Mouse (Mus musculus) hindbrain, embryonic 10.5 days (tissue): ENCODE results near the gene Rhpn2. TPM values are rescaled to one million over a fixed set of nuclear protein-coding genes. Genes with fewer than 3 reads are reported as not detected.
"Not testable (repeated sequence)": the region's sequence is repeated elsewhere in the genome, so short reads cannot be mapped to it uniquely, and the experiment has no call there.

Experiments
- DNase-seq: peaks from one replicate; pipeline ENCODE4 v3.0.0-alpha.2; 2017; ENCODE audit warnings: low spot score
- H3K27ac ChIP-seq: fragments of 300-500 bp; sonication (generic); 2 replicates; pipeline ENCODE4 v1.5.1; 2016; ENCODE audit warnings: mild to moderate bottlenecking, moderate library complexity
- H3K27me3 ChIP-seq: fragments of 300-500 bp; sonication (generic); 2 replicates; pipeline ENCODE4 v1.6.1; 2016; ENCODE audit warnings: mild to moderate bottlenecking; ENCODE audit not compliant: poor library complexity, insufficient read depth, severe bottlenecking
- H3K36me3 ChIP-seq: fragments of 300-500 bp; sonication (generic); 2 replicates; pipeline ENCODE4 v1.6.1; 2016; ENCODE audit warnings: mild to moderate bottlenecking, moderate library complexity
- H3K4me1 ChIP-seq: fragments of 300-500 bp; sonication (generic); replicated peaks from 2 replicates; pipeline ENCODE4 v1.6.1; 2016; ENCODE audit warnings: mild to moderate bottlenecking
- H3K4me3 ChIP-seq: fragments of 300-500 bp; sonication (generic); 2 replicates; pipeline ENCODE4 v1.5.1; 2016; ENCODE audit warnings: mild to moderate bottlenecking, moderate library complexity
- H3K9me3 ChIP-seq: fragments of 300-500 bp; sonication (generic); 2 replicates; pipeline ENCODE4 v1.6.1; 2016; ENCODE audit warnings: mild to moderate bottlenecking, moderate library complexity
- WGBS: fragments of 180-500 bp; shearing (Covaris S2); methylation state at CpG from one replicate; pipeline ENCODE4 v1.1.7; 2016; 5-methylcytosine and 5-hydroxymethylcytosine counted together
- polyA plus RNA-seq: library from polyadenylated mRNA; unstranded; fragments of >200 nt; fragmentation: Nextera tagmentation; extraction: Ambion mirVana; gene quantifications from 2 replicates; pipeline ENCODE4 v1.2.1, GENCODE M21; 2016

Gene Rhpn2
- polyA plus RNA-seq: 4.0 and 5.7 TPM in 2 replicates

- H3K27ac ChIP-seq: peak within 1 kb of the TSS; percentile 82
- WGBS: under 1% methylated on average over 52 of the region's 52 CpGs
- H3K36me3 ChIP-seq: no peaks in the 10 kb centered on the region
- H3K4me3 ChIP-seq: peak within 1 kb of the TSS; percentile 74
- H3K9me3 ChIP-seq: no peaks in the 10 kb centered on the region
- peak; percentile 100 for DNase-seq
- H3K4me1 ChIP-seq: peaks cover 32% of the 10 kb centered on the region
- H3K27me3 ChIP-seq: peaks cover 47% of the 10 kb centered on the region
These were observed at the start of gene Rhpn2 for GRCm38 (mm10) chr7:35333692-35334526. TSS of gene Rhpn2 (plus strand) at chr7:35334170.

DNA sequence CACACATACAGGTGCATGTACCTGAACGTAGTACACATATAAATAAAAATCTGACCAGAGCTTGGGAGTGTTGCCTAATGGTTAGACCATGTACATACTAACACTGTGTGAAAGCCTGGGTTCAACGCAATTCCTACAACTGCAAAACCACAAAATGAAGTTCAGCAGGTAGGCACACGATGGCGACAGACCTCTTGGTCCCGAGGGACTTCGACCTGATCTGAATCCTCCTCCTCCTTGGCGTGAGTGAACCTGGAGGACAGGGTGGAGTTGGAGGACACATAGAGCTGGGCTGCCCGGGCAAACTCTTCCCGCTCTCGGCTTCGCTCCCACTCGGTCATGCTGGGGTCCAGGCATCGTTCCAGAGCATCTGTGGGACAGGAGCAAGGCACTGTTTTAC lies 40.5 kb upstream of the Rhpn2 start:
- Histone ChIP-seq H3K27me3 (no peaks in the 10 kb centered on the region), H3K27ac (no peak overlapping the region), H3K9me3 (no peaks in the 10 kb centered on the region), H3K4me3 (no peak overlapping the region), H3K36me3 (peaks cover 97% of the 10 kb centered on the region), H3K4me1 (no peaks in the 10 kb centered on the region)
- DNase-seq: no peak
- 92% methylated on average over 13 of the region's 13 CpGs for whole genome bisulfite sequencing

DNA sequence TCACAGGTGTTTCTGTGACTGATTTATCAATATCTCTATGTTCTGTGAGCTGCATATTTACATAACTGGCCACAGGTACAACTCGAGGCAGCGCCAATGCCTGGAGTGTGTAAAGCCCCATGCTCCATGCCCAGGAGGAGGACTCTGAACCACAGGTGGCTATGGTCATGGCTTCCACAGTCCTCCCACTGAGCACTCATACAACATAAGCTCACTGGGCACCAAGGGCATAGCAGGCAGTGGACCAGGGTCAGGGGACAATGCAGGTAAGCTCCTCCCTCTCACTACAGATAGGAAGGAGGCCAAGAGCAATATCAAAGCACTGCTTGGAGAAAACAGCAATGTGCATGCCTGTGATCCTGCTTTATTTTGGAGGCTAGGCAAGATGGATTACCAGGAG lies 38.3 kb upstream of the Rhpn2 start:
- no peaks in the 10 kb centered on the region for H3K9me3 ChIP-seq
- no peaks in the 10 kb centered on the region for H3K27me3 ChIP-seq
- 92% methylated on average over 2 of the region's 2 CpGs for WGBS
- H3K4me3 ChIP-seq: no peak overlapping the region
- DNase-seq: no peak
- H3K27ac ChIP-seq: no peak overlapping the region
- H3K4me1 ChIP-seq: peaks cover 5% of the 10 kb centered on the region; the same call in 1 of the 2 replicates
- peaks cover 94% of the 10 kb centered on the region for H3K36me3 ChIP-seq

- Histone ChIP-seq H3K4me3 (no peak overlapping the region), H3K9me3 (no peaks in the 10 kb centered on the region), H3K36me3 (peaks cover 94% of the 10 kb centered on the region), H3K4me1 (peaks cover 5% of the 10 kb centered on the region; the same call in 1 of the 2 replicates), H3K27me3 (no peaks in the 10 kb centered on the region), H3K27ac (no peak overlapping the region)
- no peak for DNase-seq
- WGBS: 92% methylated on average over 5 of the region's 5 CpGs
These were observed 36.1 kb upstream of the Rhpn2 start for GRCm38 (mm10) chr7:35297886-35298285.

DNA sequence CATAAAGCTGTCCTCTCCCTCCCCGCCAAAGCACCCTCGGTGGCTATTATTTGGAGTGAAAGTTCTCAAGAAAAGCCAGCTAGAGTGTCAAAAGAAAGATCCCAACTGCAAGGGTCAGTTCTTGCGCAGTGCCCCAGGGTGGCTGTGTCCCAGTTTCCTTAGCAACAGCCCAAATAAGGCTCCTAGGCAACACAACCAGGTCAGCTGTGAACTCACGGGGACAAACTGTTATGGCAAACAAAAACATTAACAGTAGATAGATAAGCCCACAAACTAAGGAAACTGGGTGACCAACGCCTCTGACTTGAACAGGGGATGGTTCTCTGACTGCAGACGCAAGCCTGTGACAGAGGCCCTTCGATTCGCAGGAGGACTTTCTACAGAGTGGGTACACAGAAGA lies 34.3 kb upstream of the Rhpn2 start:
- Histone ChIP-seq H3K4me3 (no peak overlapping the region), H3K36me3 (peaks cover 94% of the 10 kb centered on the region), H3K9me3 (no peaks in the 10 kb centered on the region), H3K4me1 (peaks cover 5% of the 10 kb centered on the region; the same call in 1 of the 2 replicates), H3K27me3 (no peaks in the 10 kb centered on the region), H3K27ac (0 out of 2 replicates have a peak overlapping the region, but pooled peaks have one; percentile 5)
- WGBS: 68% methylated on average over 8 of the region's 8 CpGs
- no peak for DNase-seq

DNA sequence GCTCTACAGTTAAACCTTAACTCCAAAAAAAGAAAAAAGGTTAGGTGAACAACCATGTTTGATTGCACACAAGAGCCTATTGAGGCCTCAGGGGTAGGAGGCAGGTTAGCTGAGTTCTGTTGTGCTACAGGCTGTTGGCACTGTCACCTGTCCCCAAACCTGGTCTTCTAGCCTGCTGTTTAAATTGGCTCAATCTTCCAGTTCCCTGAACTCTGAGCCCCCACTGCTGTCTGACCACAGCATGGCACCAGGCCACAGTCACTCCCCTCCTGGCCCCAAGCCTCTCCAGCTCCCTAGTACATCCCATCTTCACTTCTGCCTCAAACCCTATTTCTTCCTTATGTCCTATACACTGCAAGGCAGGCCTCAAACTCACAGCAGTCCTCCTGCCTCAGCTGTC lies 33.2 kb upstream of the Rhpn2 start:
- peaks cover 94% of the 10 kb centered on the region for H3K36me3 ChIP-seq
- no peak for DNase-seq

GRCm38 (mm10) chr7:35311214-35311613 lies 22.8 kb upstream of the Rhpn2 start:
- Histone ChIP-seq H3K4me3 (no peak overlapping the region), H3K4me1 (peaks cover 7% of the 10 kb centered on the region; the same call in 1 of the 2 replicates), H3K9me3 (no peaks in the 10 kb centered on the region), H3K27ac (no peak overlapping the region), H3K27me3 (no peaks in the 10 kb centered on the region), H3K36me3 (peaks cover 50% of the 10 kb centered on the region)
- 94% methylated on average over 3 of the region's 3 CpGs for WGBS
- no peak for DNase-seq

More for the DNA sequence above, 33.2 kb upstream of the Rhpn2 start:
- H3K27ac ChIP-seq: no peak overlapping the region
- no peaks in the 10 kb centered on the region for H3K9me3 ChIP-seq
- no peaks in the 10 kb centered on the region for H3K27me3 ChIP-seq
- H3K4me1 ChIP-seq: peaks cover 5% of the 10 kb centered on the region; the same call in 1 of the 2 replicates
- no peak overlapping the region for H3K4me3 ChIP-seq

DNA sequence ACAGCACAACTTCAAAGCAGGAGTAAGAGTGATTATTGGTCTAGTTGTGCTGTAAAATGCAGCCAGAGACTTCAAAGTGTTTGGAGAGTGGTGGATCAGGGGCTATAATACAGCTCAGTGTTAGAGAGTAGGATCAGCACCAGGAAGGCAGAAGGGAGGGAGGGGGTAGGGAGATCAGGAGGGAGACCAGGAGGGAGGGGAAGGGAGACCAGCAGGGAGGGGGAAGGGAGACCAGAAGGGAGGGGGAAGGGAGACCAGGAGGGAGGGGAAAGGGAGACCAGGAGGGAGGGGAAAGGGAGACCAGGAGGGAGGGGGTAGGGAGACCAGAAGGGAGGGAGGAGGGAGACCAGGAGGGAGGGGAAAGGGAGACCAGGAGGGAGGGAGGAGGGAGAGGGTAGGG lies 19.8 kb upstream of the Rhpn2 start:
- H3K4me1 ChIP-seq: peaks cover 21% of the 10 kb centered on the region
- no peaks in the 10 kb centered on the region for H3K27me3 ChIP-seq
- H3K4me3 ChIP-seq: no peak overlapping the region
- H3K36me3 ChIP-seq: peaks cover 20% of the 10 kb centered on the region
- no peak for DNase-seq
- H3K27ac ChIP-seq: no peak overlapping the region; the same call in 1 of the 2 replicates
- H3K9me3 ChIP-seq: no peaks in the 10 kb centered on the region

GRCm38 (mm10) chr7:35317729-35318609 lies 16.0 kb upstream of the Rhpn2 start, which contains the start of gene Gpatch1:
TSS of gene Gpatch1 (minus strand) at chr7:35318440.
- no peaks in the 10 kb centered on the region for H3K36me3 ChIP-seq
- no peaks in the 10 kb centered on the region for H3K27me3 ChIP-seq
- peak; percentile 90 for DNase-seq
- H3K4me3 ChIP-seq: peak within 1 kb of the TSS; percentile 94
- no peaks in the 10 kb centered on the region for H3K9me3 ChIP-seq
- H3K4me1 ChIP-seq: peaks cover 33% of the 10 kb centered on the region
- 1% methylated on average over 39 of the region's 39 CpGs for WGBS
- peak within 1 kb of the TSS; percentile 89 for H3K27ac ChIP-seq

GRCm38 (mm10) chr7:35319221-35319620 lies 14.7 kb upstream of the Rhpn2 start:
- not testable (repeated sequence) for H3K27ac ChIP-seq, DNase-seq, H3K27me3 ChIP-seq, H3K36me3 ChIP-seq, H3K9me3 ChIP-seq, H3K4me3 ChIP-seq
- WGBS: 70% methylated on average over 3 of the region's 3 CpGs
- H3K4me1 ChIP-seq: peaks cover 37% of the 10 kb centered on the region

DNA sequence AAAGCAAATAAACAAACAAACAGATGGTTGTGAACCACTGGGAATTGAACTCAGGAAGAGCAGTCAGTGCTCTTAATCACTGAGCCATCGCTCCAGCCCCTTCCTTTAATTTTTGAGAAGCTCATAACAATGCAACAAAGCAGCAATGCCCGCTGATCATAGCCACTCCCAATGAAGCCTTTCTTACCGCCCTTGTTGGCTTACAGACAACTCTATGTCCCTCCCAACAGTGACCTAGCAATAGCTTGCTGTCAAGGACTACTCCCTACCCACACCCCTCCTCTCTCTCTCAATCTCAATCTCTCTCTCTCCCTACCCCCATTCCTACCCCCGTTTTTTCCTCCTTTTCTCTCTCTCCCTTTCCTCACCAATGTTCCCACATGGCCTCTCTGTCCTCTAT lies 14.2 kb upstream of the Rhpn2 start:
- Histone ChIP-seq H3K27ac (no peak overlapping the region), H3K4me3 (no peak overlapping the region), H3K36me3 (no peaks in the 10 kb centered on the region), H3K4me1 (peaks cover 32% of the 10 kb centered on the region), H3K27me3 (no peaks in the 10 kb centered on the region), H3K9me3 (no peaks in the 10 kb centered on the region)
- DNase-seq: no peak
- WGBS: 88% methylated on average over 4 of the region's 4 CpGs

- no peak for DNase-seq
- Histone ChIP-seq H3K4me1 (peaks cover 28% of the 10 kb centered on the region), H3K27ac (peak overlapping the region; percentile 40), H3K27me3 (no peaks in the 10 kb centered on the region), H3K9me3 (no peaks in the 10 kb centered on the region), H3K36me3 (no peaks in the 10 kb centered on the region), H3K4me3 (no peak overlapping the region)
- WGBS: 37% methylated on average over 3 of the region's 3 CpGs
These were observed 11.8 kb upstream of the Rhpn2 start for GRCm38 (mm10) chr7:35322161-35322560.
